Mouse (Mus musculus) layer of hippocampus, adult 9-10 months (tissue): Measurements from ENCODE around the gene Tfap2c.

ENCODE experiments used
- DNase-seq: peaks from one replicate; pipeline ENCODE4 v3.0.0; 2022; ENCODE audit warnings: low spot score

Gene Tfap2c

GRCm38 (mm10) chr2:172549371-172550155 lies at the start of gene Tfap2c:
TSS of gene Tfap2c (plus strand) at chr2:172549593.
- no peak for DNase-seq

DNA sequence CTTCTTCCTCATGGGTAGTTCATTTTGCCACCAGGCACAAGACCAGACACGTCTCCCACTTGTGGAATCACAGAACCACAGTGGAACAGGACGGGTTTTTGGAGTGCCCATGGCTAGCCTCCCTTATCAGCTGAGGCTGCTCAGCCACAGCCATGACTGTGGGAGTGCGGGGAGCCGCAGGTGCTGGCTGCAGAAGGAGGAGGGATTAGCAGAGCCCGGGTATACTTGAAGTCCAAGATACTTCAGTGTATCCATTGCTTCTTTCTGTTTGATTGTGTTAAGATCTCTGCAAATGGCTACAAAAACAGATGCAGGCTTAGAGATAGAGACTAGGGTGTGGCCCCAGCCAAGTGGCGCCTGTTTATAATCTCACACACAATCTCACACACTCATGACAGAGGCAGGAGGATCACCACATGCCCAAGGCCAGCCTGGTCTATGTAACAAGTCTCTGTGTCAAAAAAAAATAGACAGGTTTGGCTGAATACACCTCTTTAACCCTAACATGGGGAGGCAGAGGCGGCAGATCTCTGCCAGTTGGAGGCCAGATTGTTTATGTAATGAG lies 48.6 kb upstream of the Tfap2c start:
- no peak for DNase-seq

DNA sequence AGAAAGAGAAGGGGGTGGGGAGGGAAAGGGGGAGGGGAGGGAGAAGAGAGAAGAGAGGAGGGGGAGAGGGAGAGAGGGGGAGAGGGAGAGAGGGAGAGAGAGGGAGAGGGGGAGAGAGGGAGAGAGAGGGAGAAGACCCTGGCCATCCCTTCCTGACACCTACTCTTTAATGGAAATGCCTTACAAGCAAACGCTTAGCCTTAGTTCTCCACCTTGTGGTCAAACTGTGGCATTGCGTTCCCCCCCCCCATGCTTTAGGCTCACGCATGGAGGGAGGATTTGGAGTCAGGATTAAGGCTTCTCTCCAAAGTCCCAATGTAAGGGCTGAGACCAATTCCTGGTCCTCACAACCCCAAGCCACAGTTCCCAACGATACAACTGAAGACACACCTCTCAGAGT lies 48.1 kb upstream of the Tfap2c start:
- DNase-seq, result no peak

DNA sequence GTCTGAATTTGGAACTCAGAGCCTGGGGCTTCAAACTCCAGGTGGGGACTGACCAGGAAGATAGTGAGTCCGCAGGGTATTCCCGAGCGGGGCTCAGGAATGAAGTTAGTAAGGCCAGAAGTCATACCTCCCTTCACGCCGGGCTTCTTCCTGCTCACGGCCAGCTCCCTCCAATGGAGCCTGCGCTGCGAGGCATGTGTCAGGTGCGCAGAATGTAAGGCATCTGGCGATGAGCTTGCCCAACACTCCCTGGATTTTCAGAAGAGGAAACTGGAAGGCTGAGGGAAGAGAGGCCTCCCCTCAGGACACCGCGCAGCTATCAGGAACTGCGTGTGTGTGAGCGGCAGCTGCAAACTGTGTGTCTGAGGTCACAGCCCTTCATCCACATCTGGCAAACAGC lies 47.2 kb upstream of the Tfap2c start:
- no peak for DNase-seq

GRCm38 (mm10) chr2:172506121-172506520 lies 43.3 kb upstream of the Tfap2c start:
- DNase-seq, result no peak

GRCm38 (mm10) chr2:172510056-172510712 lies 39.2 kb upstream of the Tfap2c start:
- no peak for DNase-seq

- no peak for DNase-seq
Measured at GRCm38 (mm10) chr2:172510899-172511298, 38.5 kb upstream of the Tfap2c start.

- no peak for DNase-seq
Measured at GRCm38 (mm10) chr2:172516407-172516992, 32.9 kb upstream of the Tfap2c start.

GRCm38 (mm10) chr2:172520616-172521371 lies 28.6 kb upstream of the Tfap2c start:
- DNase-seq, result no peak

GRCm38 (mm10) chr2:172522528-172522927 lies 26.9 kb upstream of the Tfap2c start:
- no peak for DNase-seq

- DNase-seq, result no peak
Measured at GRCm38 (mm10) chr2:172527175-172527574, 22.2 kb upstream of the Tfap2c start.

GRCm38 (mm10) chr2:172543987-172544386 lies 5.4 kb upstream of the Tfap2c start:
- DNase-seq, result no peak

GRCm38 (mm10) chr2:172544601-172545127 lies 4.7 kb upstream of the Tfap2c start:
- DNase-seq, result no peak

DNA sequence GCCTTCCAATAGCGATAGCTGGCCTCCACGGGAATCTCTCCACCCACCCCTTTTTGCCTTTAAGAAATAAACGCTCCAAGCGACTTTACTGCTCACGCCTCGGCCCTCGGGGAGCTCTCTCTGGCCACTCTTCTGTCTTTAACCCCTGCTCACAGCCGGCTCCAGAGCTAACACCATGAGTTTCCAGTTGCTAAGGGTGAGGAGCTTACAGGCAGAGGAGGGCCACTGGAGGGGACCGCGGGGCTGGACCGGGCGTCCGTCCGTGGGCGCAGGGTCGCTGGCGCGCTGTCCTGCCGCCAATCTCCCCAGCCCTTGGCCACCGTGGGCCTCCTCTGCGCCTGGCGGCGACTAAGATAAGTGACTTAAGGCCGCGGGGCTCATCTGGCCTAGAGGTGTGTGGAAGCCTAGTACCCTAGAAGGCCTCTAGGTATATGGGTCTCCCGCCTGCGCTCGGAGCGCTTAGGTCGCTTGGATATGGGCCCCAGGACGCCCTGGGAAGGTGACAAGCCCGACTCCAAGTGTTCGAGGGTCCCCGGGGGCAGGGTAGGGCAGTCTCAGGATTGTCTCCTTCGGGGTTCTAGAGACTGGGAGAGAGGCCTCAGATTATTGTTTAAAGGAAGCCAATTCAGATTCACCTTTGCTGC lies 3.7 kb upstream of the Tfap2c start:
- DNase-seq, result no peak

DNA sequence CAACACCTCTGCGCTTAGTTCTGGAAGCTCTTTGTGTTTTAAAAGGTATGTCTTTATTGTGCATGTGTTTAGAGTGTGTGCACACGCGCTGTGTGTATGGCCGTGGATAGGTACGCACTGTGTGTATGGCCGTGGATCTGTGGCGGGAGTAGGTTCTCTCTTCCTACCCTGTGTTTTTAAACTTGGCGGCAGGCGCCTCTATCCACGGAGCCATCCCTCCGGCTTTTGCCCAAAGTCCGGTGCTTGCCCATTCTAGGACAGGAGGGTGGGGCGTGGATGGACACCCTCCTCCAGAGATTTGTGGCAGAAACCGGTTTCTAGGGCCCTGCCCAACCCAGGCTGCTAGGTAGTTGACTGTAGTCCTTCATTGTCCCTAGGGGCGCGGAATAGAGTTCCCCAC lies 2.8 kb upstream of the Tfap2c start:
- no peak for DNase-seq

- no peak for DNase-seq
Measured at GRCm38 (mm10) chr2:172547116-172547515, 2.3 kb upstream of the Tfap2c start.

GRCm38 (mm10) chr2:172547807-172548586 lies 1.4 kb upstream of the Tfap2c start:
- no peak for DNase-seq

DNA sequence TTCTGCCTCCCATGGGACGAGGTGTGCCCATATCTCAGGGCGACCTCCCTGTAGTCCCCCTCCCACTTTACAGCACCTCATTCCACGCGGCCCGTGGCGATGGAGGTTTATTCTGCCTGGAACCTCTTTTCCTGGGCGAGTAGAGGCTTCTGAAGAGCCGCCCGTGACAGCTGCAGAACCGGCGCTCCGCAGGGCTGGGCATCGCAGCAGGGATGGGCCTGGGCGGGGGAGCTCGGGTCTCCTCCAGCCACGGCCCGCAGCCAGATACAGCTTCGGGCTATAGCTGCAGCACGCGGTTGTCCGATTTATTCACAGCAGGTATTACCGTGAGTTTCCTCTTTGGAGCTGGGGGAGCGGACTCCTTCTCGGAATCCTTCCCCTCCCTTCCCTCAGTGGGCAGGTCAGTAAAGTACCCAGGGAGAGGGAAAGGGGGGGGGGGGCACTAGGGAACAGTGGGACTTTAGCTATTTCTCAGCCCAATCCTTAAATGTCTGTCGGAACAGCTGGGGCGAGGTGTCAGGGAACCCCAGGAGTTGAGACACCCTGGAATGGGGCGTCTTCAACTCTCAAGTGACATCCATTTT lies 629 bp upstream of the Tfap2c start:
- no peak for DNase-seq

DNA sequence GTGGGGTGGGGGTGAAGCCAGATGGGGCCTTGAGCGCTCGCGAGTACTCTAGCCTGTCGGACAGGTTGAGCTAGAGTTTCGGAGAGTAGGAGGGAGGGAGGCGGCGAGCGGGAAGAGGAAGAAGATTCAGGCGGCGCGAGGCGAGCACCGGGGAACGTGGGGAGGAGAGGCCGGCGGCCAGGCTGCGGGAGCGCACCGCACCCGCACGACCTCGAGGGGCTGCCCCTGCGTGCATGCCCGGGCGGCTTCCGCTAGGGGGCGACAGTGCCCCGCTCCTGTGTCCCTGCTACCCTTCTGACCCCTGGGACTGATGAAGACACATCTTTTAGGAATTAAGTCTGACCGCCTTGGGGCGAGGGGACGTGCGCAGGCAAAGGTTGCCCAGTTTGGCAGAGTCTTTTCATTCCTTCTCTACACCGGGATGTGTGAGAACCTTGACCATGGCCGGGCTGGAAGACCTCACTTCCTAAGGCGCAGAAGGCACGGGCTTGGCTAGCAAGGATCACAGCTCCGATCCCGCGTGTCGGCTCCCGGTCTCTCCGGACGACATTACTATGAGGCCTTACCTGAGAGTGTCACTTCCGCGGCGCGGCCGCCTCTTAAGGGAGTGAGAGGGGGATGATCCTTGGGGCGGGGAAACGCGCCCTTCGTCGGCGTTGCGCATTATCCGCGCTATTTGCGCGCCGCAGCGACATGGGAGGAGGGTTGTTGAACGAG lies 1.1 kb downstream of the Tfap2c start:
- no peak for DNase-seq
